14 mouse cellular contexts compared by ENCODE assay signal in the genomic region with DNA sequence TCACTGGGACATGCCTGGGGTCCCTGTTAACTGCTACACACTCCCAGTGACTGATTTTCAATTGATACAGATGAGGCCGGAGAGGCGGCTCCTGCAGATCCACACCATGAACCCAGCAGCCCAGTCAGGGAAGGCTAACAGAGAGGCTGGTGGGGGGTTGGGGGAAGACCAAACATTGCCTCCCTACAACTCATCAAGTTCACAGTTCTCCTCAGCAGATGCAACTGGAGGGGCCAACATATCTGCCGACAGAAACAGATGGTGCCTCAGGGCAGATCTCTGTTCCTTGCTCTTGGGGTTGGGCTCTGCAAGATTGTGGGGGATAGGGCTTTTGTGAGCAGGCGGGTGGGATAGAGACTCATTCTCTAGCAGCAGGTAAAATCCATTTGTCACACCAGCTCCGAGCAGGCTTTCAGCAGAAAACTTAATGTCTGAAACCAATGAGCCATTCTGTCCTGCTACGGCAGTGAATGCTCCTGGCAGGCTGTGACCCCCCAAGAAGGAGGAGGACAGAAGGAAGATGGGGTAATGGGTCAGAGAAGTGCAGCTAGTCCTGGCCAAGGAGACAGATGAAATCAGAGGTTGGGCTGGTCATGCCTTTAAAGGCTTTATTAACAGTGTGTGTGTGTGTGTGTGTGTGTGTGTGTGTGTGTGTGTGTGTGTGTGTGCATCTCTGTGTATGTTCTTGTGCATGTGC.
A peak's percentile ranks its signal among the peaks of the same experiment; 100 is the strongest.
DNase-seq lines count a peak whose midpoint lies in the region; ATAC-seq lines count a peak whose summit lies in the region.
"Had no signal": no experiment of that assay in that cellular context is flagged by ENCODE, and none has a peak within 500 bp of the region (broad histone marks: within the 10 kb centered on the region; RNA-seq: fewer than 3 reads in every experiment).

No protein-coding gene starts in this region.

- H3K4me3 ChIP-seq in kidney, embryonic 14.5 days (ENCODE audit: low read length): no peak overlapping the region
- H3K4me3 ChIP-seq in hindbrain, embryonic 14.5 days (replicated peaks; ENCODE audit: low read length): no peak overlapping the region
- H3K4me3 ChIP-seq: stomach, embryonic 15.5 days had no signal

- H3K36me3 ChIP-seq in kidney, embryonic 14.5 days (ENCODE audit: control insufficient read depth, insufficient read depth, low read length): no peaks in the 10 kb centered on the region
- no peaks in the 10 kb centered on the region for H3K36me3 ChIP-seq in hindbrain, embryonic 14.5 days (replicated peaks; ENCODE audit: control insufficient read depth, insufficient read depth)
- H3K36me3 ChIP-seq: stomach, embryonic 15.5 days had no signal

- ATAC-seq in kidney, embryonic 14.5 days (ENCODE audit: low FRiP score, low TSS enrichment): peak; percentile 90
- peak; percentile 70 for ATAC-seq in hindbrain, embryonic 14.5 days (ENCODE audit: low FRiP score)
- no peak for ATAC-seq in inflammation-experienced regulatory T-cells, adult 6 months
- ATAC-seq: activated CD4-positive, CD25-positive, alpha-beta regulatory T cell, adult 4 months had no signal

- no peaks in the 10 kb centered on the region for H3K27me3 ChIP-seq in kidney, embryonic 14.5 days (ENCODE audit: control insufficient read depth, insufficient read depth, low read length)
- no peaks in the 10 kb centered on the region for H3K27me3 ChIP-seq in hindbrain, embryonic 14.5 days (ENCODE audit: control insufficient read depth, insufficient read depth, low read length)
- H3K27me3 ChIP-seq: stomach, embryonic 15.5 days had no signal

- 19% methylated on average over 6 of the region's 6 CpGs for whole genome bisulfite sequencing in kidney, embryonic 14.5 days
- WGBS in hindbrain, embryonic 14.5 days: 22% methylated on average over 6 of the region's 6 CpGs

- no peak overlapping the region for H3K9ac ChIP-seq in kidney, embryonic 14.5 days (ENCODE audit: low read depth, low read length)
- no peak overlapping the region for H3K9ac ChIP-seq in hindbrain, embryonic 14.5 days
- H3K9ac ChIP-seq: stomach, embryonic 15.5 days had no signal

- H3K27ac ChIP-seq in kidney, embryonic 14.5 days (ENCODE audit: low read depth, low read length): no peak overlapping the region
- H3K27ac ChIP-seq in hindbrain, embryonic 14.5 days: peak overlapping the region; percentile 34; the same call in 1 of the 2 replicates
- H3K27ac ChIP-seq: stomach, embryonic 15.5 days had no signal

- no peak overlapping the region for H3K4me2 ChIP-seq in kidney, embryonic 14.5 days (replicated peaks; ENCODE audit: low read depth, low read length)
- no peak overlapping the region for H3K4me2 ChIP-seq in hindbrain, embryonic 14.5 days (replicated peaks)
- H3K4me2 ChIP-seq: stomach, embryonic 15.5 days had no signal

- no peak for DNase-seq in kidney, postnatal 36 days
- peak; percentile 55 for DNase-seq in embryo, embryonic 11 days
- DNase-seq in hindbrain, embryonic 14.5 days (ENCODE audit: low spot score): no peak
- DNase-seq in neural tube, embryonic 10.5 days (ENCODE audit: extremely low spot score, low spot score): peak; percentile 41
- DNase-seq in urinary bladder, postnatal 10 days (ENCODE audit: low spot score): no peak
- no peak for DNase-seq in gastrocnemius, postnatal 25 days
- DNase-seq: heart, adult 11 months; heart, postnatal 36 days; kidney, postnatal 25 days; lung, adult 2 months had no signal

- H3K9me3 ChIP-seq in kidney, embryonic 14.5 days (ENCODE audit: control insufficient read depth, low read length): no peaks in the 10 kb centered on the region
- H3K9me3 ChIP-seq in hindbrain, embryonic 14.5 days (ENCODE audit: control insufficient read depth, low read length): no peaks in the 10 kb centered on the region; the same call in 1 of the 2 replicates
- H3K9me3 ChIP-seq: stomach, embryonic 15.5 days had no signal

- peaks cover 14% of the 10 kb centered on the region for H3K4me1 ChIP-seq in kidney, embryonic 14.5 days (ENCODE audit: control insufficient read depth, insufficient read depth, low read length)
- peaks cover 40% of the 10 kb centered on the region for H3K4me1 ChIP-seq in hindbrain, embryonic 14.5 days (replicated peaks; ENCODE audit: control insufficient read depth, insufficient read depth, low read length)
- H3K4me1 ChIP-seq: stomach, embryonic 15.5 days had no signal

Comparison
In these comparisons a context has a peak if more than half of its experiments do, and no peak if none do; other contexts are left out.
1. DNase-seq: peak in embryo, embryonic 11 days (single experiment) and neural tube, embryonic 10.5 days (single experiment); none in kidney, postnatal 36 days (0 of 2), hindbrain, embryonic 14.5 days (single experiment), urinary bladder, postnatal 10 days (single experiment) and gastrocnemius, postnatal 25 days (single experiment).